ENCODE assay signal across 17 mouse cellular contexts in the genomic region with DNA sequence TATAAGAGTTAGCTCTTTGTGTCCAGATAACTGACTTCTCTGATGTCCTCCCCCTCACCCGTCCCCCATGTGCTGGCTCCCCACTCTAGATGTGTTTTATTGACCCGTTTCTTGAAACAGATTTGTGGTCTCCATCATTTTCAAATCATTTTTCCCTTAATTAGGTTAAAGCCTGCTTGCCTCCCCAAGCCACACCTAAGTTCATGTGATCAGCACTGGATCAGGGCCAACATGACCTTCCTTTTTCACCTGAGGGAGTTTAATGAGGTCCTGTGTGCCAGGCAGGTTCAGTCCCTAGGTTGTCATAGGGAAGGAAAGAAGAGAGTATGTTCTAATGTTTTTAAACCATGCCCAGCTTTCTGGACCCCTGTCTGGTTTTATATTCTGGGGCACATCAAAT.
DNase-seq lines count a peak whose midpoint lies in the region; ATAC-seq lines count a peak whose summit lies in the region.
"Had no signal": no experiment of that assay in that cellular context is flagged by ENCODE, and none has a peak within 500 bp of the region (broad histone marks: within the 10 kb centered on the region; RNA-seq: fewer than 3 reads in every experiment).

No protein-coding gene starts in this region.

- no peak for ATAC-seq in erythroblast, adult 5-6 weeks (replicated peaks; ENCODE audit: low FRiP score, poor library complexity, severe bottlenecking)
- ATAC-seq: CD4-positive, CD25-positive, alpha-beta regulatory T cell, adult 4 months; forebrain, embryonic 15.5 days had no signal

- DNase-seq in brain, adult 2 months (ENCODE audit: low read depth, low spot score): peak; percentile 17
- peak; percentile 29 to 37 for DNase-seq in cerebellum, adult 18-20 months
- peak; percentile 60 for DNase-seq in cerebellum, adult 9-10 months
- DNase-seq in cerebellum, postnatal 14 days: peak; percentile 52 to 69
- no peak for DNase-seq in spleen, postnatal 4 days (ENCODE audit: low spot score in 2 of 2)
- no peak for DNase-seq in adrenal gland, adult 8-10 months
- DNase-seq in frontal cortex, adult 2 months (ENCODE audit: extremely low spot score in 1 of 2, low spot score in 1 of 2): no peak
- DNase-seq: adrenal gland, adult 2 months; adrenal gland, postnatal 25 days; gastrocnemius, adult 2 months; gastrocnemius, postnatal 14 days; heart, adult 11 months; kidney, adult 11 months; kidney, adult 8-10 months had no signal

Comparison
In these comparisons a context has a peak if more than half of its experiments do, and no peak if none do; other contexts are left out.
1. DNase-seq: peak in brain, adult 2 months (single experiment), cerebellum, adult 18-20 months (2 of 2), cerebellum, adult 9-10 months (single experiment) and cerebellum, postnatal 14 days (2 of 2); none in spleen, postnatal 4 days (0 of 2), adrenal gland, adult 8-10 months (single experiment) and frontal cortex, adult 2 months (0 of 2).